Mouse (Mus musculus): ENCODE measurements around the gene Tescl.

Tescl gene

GRCm38 (mm10) chr7:24363228-24363627, 29.5 kb upstream of the Tescl start:
- no peak for DNase-seq (ENCODE audit: low spot score)

GRCm38 (mm10) chr7:24361001-24361400, 27.3 kb upstream of the Tescl start:
- DNase-seq (ENCODE audit: low spot score) = no peak

- no peak for DNase-seq (ENCODE audit: low spot score)
These were observed 25.5 kb upstream of the Tescl start for GRCm38 (mm10) chr7:24359269-24359668.

GRCm38 (mm10) chr7:24357899-24358298, 24.2 kb upstream of the Tescl start:
- no peak for DNase-seq (ENCODE audit: low spot score)

GRCm38 (mm10) chr7:24356081-24356480, 22.3 kb upstream of the Tescl start:
- DNase-seq (ENCODE audit: low spot score) = no peak

GRCm38 (mm10) chr7:24355646-24356045, 21.9 kb upstream of the Tescl start:
- no peak for DNase-seq (ENCODE audit: low spot score)

GRCm38 (mm10) chr7:24348896-24349295, 15.2 kb upstream of the Tescl start, which contains the start of gene Lypd5:
Gene Lypd5, plus strand, starts transcription at chr7:24349196.
- DNase-seq (ENCODE audit: low spot score) = no peak

GRCm38 (mm10) chr7:24346444-24346843, 12.7 kb upstream of the Tescl start:
- no peak for DNase-seq (ENCODE audit: low spot score)

GRCm38 (mm10) chr7:24343701-24344272, 10.1 kb upstream of the Tescl start:
- no peak for DNase-seq (ENCODE audit: low spot score)

- no peak for DNase-seq (ENCODE audit: low spot score)
These were observed 4.5 kb upstream of the Tescl start for GRCm38 (mm10) chr7:24338241-24338640.

GRCm38 (mm10) chr7:24335699-24336309, 2.1 kb upstream of the Tescl start:
- DNase-seq (ENCODE audit: low spot score) = no peak

GRCm38 (mm10) chr7:24327281-24327975, 6.3 kb downstream of the Tescl start:
- no peak for DNase-seq (ENCODE audit: low spot score)

GRCm38 (mm10) chr7:24326273-24327135, 7.2 kb downstream of the Tescl start:
- no peak for DNase-seq (ENCODE audit: low spot score)

- no peak for DNase-seq (ENCODE audit: low spot score)
These were observed 8.0 kb downstream of the Tescl start for GRCm38 (mm10) chr7:24325675-24326128.

GRCm38 (mm10) chr7:24325197-24325596, 8.5 kb downstream of the Tescl start:
- no peak for DNase-seq (ENCODE audit: low spot score)

GRCm38 (mm10) chr7:24322593-24322992, 11.1 kb downstream of the Tescl start:
- DNase-seq (ENCODE audit: low spot score) = no peak

GRCm38 (mm10) chr7:24318942-24319341, 14.8 kb downstream of the Tescl start:
- DNase-seq (ENCODE audit: low spot score) = no peak

- DNase-seq (ENCODE audit: low spot score) = peak; percentile 71
These were observed 17.1 kb downstream of the Tescl start, which contains the start of gene Zfp94 for GRCm38 (mm10) chr7:24316567-24317092. Gene Zfp94, minus strand, starts transcription at chr7:24316666.

- DNase-seq (ENCODE audit: low spot score) = no peak
These were observed 17.8 kb downstream of the Tescl start for GRCm38 (mm10) chr7:24315726-24316566.

- DNase-seq (ENCODE audit: low spot score) = no peak
These were observed 32.9 kb downstream of the Tescl start, which contains the start of gene Zfp61 for GRCm38 (mm10) chr7:24300771-24301282. Gene Zfp61, minus strand, starts transcription at chr7:24301232.

All from urinary bladder, postnatal 10 days (tissue).